ENCODE assay signal across 10 mouse cellular contexts in the genomic region with DNA sequence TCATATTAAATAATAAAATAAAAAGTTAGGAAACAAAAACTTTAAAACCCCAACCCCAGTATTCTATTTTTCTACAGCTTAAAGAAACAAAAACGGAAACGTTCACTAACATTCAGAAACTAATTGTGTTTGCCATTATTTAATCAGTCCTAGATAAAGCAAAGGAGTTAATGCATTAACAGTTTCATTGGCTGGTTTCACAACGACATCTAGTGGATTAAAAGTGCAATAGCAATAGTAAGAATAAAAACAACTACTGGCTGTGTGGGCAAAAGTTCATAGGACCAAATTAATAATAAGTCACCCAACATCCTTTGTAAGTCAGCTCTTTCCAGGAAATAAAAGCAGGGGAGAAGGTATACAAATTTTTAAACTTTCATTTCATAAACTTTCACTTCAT. TPM values are rescaled to one million over a fixed set of nuclear protein-coding genes. Genes with fewer than 3 reads are reported as not detected.
A peak's percentile ranks its signal among the peaks of the same experiment; 100 is the strongest.
DNase-seq lines count a peak whose midpoint lies in the region; ATAC-seq and TF ChIP-seq lines count a peak whose summit lies in the region.
"Had no signal": no experiment of that assay in that cellular context is flagged by ENCODE, and none has a peak within 500 bp of the region (broad histone marks: within the 10 kb centered on the region; RNA-seq: fewer than 3 reads in every experiment).

No protein-coding gene starts in this region.

- TF ChIP-seq POLR2A in kidney, adult 2 months (IDR thresholded peaks at IDR 0.05; ENCODE audit: low read depth, low read length), result no peak
- TF ChIP-seq POLR2A in cortical plate, adult 2 months (IDR thresholded peaks at IDR 0.05; ENCODE audit: extremely low read depth, insufficient read depth, low read length), result no peak

- DNase-seq in kidney, adult 2 months, result peak; percentile 33
- DNase-seq in 416B (ENCODE audit: low read depth), result peak; percentile 65
- DNase-seq in kidney, adult 18-20 months, result no peak
- DNase-seq in adrenal gland, adult 8-10 months, result no peak
- DNase-seq: adrenal gland, postnatal 36 days had no signal

- H3K9me3 ChIP-seq in kidney, embryonic 16.5 days (ENCODE audit: low read length), result no peaks in the 10 kb centered on the region
- peaks cover 32% of the 10 kb centered on the region for H3K9me3 ChIP-seq in E14TG2a.4 (ENCODE audit: low read length)
- no peaks in the 10 kb centered on the region for H3K9me3 ChIP-seq in neural tube, embryonic 15.5 days (replicated peaks)
- H3K9me3 ChIP-seq: heart, embryonic 15.5 days had no signal

- H3K9ac ChIP-seq in kidney, embryonic 16.5 days (replicated peaks; ENCODE audit: low read length), result no peak overlapping the region
- H3K9ac ChIP-seq in neural tube, embryonic 15.5 days (replicated peaks), result no peak overlapping the region
- H3K9ac ChIP-seq: heart, embryonic 15.5 days had no signal

- ATAC-seq in kidney, embryonic 16.5 days (ENCODE audit: low FRiP score, low TSS enrichment), result no peak
- no peak for ATAC-seq in neural tube, embryonic 15.5 days (ENCODE audit: low FRiP score)

- peak; percentile 41 for TF ChIP-seq CTCF in kidney, adult 2 months (conservative IDR thresholded peaks at IDR 0.05; ENCODE audit: insufficient read depth, insufficient read length, low read depth, low read length)
- peak; percentile 33 for TF ChIP-seq CTCF in E14TG2a.4 (conservative IDR thresholded peaks at IDR 0.05; ENCODE audit: low read length)
- peak; percentile 39; the same call in 1 of the 2 replicates for TF ChIP-seq CTCF in cortical plate, adult 2 months (IDR thresholded peaks at IDR 0.05; ENCODE audit: extremely low read depth, insufficient read depth, low read length)

- no peaks in the 10 kb centered on the region for H3K4me1 ChIP-seq in kidney, adult 2 months (ENCODE audit: control insufficient read depth, insufficient read depth, low read length)
- no peaks in the 10 kb centered on the region for H3K4me1 ChIP-seq in kidney, embryonic 16.5 days (ENCODE audit: insufficient read depth, low read length)
- 0 out of 2 replicates have a peak, but pooled peaks cover 2% of the 10 kb centered on the region for H3K4me1 ChIP-seq in E14TG2a.4 (replicated peaks; ENCODE audit: low read depth, low read length)
- H3K4me1 ChIP-seq in cortical plate, adult 2 months (ENCODE audit: control insufficient read depth, insufficient read depth, low read length), result no peaks in the 10 kb centered on the region
- H3K4me1 ChIP-seq in neural tube, embryonic 15.5 days, result no peaks in the 10 kb centered on the region
- H3K4me1 ChIP-seq: heart, embryonic 15.5 days had no signal

- no peaks in the 10 kb centered on the region for H3K36me3 ChIP-seq in kidney, adult 2 months (ENCODE audit: control insufficient read depth, insufficient read depth, low read length)
- no peaks in the 10 kb centered on the region for H3K36me3 ChIP-seq in kidney, embryonic 16.5 days (ENCODE audit: insufficient read depth, low read length)
- peaks cover 7% of the 10 kb centered on the region for H3K36me3 ChIP-seq in E14TG2a.4 (ENCODE audit: insufficient read depth, low read length)
- H3K36me3 ChIP-seq in neural tube, embryonic 15.5 days, result no peaks in the 10 kb centered on the region
- H3K36me3 ChIP-seq: heart, embryonic 15.5 days had no signal

- H3K27ac ChIP-seq in kidney, adult 2 months (ENCODE audit: insufficient read depth, low read depth, low read length), result no peak overlapping the region
- H3K27ac ChIP-seq in kidney, embryonic 16.5 days (ENCODE audit: low read length), result no peak overlapping the region
- H3K27ac ChIP-seq in cortical plate, adult 2 months (ENCODE audit: insufficient read depth, low read length), result no peak overlapping the region
- no peak overlapping the region for H3K27ac ChIP-seq in neural tube, embryonic 15.5 days (replicated peaks)
- H3K27ac ChIP-seq: heart, embryonic 15.5 days had no signal

- H3K27me3 ChIP-seq in kidney, adult 2 months (replicated peaks; ENCODE audit: control insufficient read depth, insufficient read depth, low read length), result no peaks in the 10 kb centered on the region
- H3K27me3 ChIP-seq in kidney, embryonic 16.5 days (ENCODE audit: insufficient read depth, low read length), result no peaks in the 10 kb centered on the region
- H3K27me3 ChIP-seq in E14TG2a.4 (ENCODE audit: insufficient read depth, low read length), result no peaks in the 10 kb centered on the region
- H3K27me3 ChIP-seq in neural tube, embryonic 15.5 days (replicated peaks), result no peaks in the 10 kb centered on the region
- H3K27me3 ChIP-seq: heart, embryonic 15.5 days had no signal

- no peak overlapping the region for H3K4me2 ChIP-seq in kidney, embryonic 16.5 days (replicated peaks; ENCODE audit: low read depth, low read length)
- no peak overlapping the region for H3K4me2 ChIP-seq in neural tube, embryonic 15.5 days
- H3K4me2 ChIP-seq: heart, embryonic 15.5 days had no signal

- WGBS in kidney, adult 2 months, result 37% methylated on average over 3 of the region's 3 CpGs
- 40% methylated on average over 3 of the region's 3 CpGs for WGBS in kidney, embryonic 16.5 days
- 46% methylated on average over 3 of the region's 3 CpGs for WGBS in neural tube, embryonic 15.5 days

- H3K4me3 ChIP-seq in kidney, adult 2 months (ENCODE audit: insufficient read depth, low read depth, low read length), result no peak overlapping the region
- no peak overlapping the region for H3K4me3 ChIP-seq in kidney, embryonic 16.5 days (ENCODE audit: low read length)
- H3K4me3 ChIP-seq in E14TG2a.4 (replicated peaks; ENCODE audit: low read length), result no peak overlapping the region
- no peak overlapping the region for H3K4me3 ChIP-seq in cortical plate, adult 2 months (ENCODE audit: insufficient read depth, low read length)
- H3K4me3 ChIP-seq in neural tube, embryonic 15.5 days (replicated peaks), result no peak overlapping the region
- H3K4me3 ChIP-seq: heart, embryonic 15.5 days had no signal

RNA-seq across cellular contexts. Expression of a gene that starts 18.8 kb away (rescaled TPM):
- polyA plus RNA-seq in kidney, adult 2 months (2012; rRNA removed), result 0.64 TPM in 2 replicates
- 5.2 and 8.3 TPM in 2 replicates for polyA plus RNA-seq in kidney, embryonic 16.5 days (2015; fragmentation: Nextera tagmentation; extraction: Ambion mirVana)
- 1.4 and 1.5 TPM in 2 replicates for polyA plus RNA-seq in cortical plate, adult 2 months (2012; rRNA removed)
- polyA plus RNA-seq in neural tube, embryonic 15.5 days (2015; fragmentation: Nextera tagmentation; extraction: Ambion mirVana), result 6.4 and 7.7 TPM in 2 replicates
- 1 to 10 TPM; 2.8 to 5.3 (median 3.9) TPM for total RNA-seq in adrenal gland, adult 8-10 months (2022)

RNA-seq across cellular contexts. Expression of a gene that starts 37.7 kb away (rescaled TPM):
- 0.03 and 0.09 TPM in 2 replicates for polyA plus RNA-seq in kidney, adult 2 months (2012; rRNA removed)
- polyA plus RNA-seq in kidney, embryonic 16.5 days (2015; fragmentation: Nextera tagmentation; extraction: Ambion mirVana), result 0.05 TPM in 1 of 2 replicates, not detected in the other
- 91.0 and 95.7 TPM in 2 replicates for polyA plus RNA-seq in cortical plate, adult 2 months (2012; rRNA removed)
- 25.6 and 25.8 TPM in 2 replicates for polyA plus RNA-seq in neural tube, embryonic 15.5 days (2015; fragmentation: Nextera tagmentation; extraction: Ambion mirVana)
- under 1 TPM in 3 of 4 experiments, not detected in 1; 0.14 to 0.31 (median 0.30) TPM for total RNA-seq in adrenal gland, adult 8-10 months (2022)

Comparison
In these comparisons a context has a peak if more than half of its experiments do, and no peak if none do; other contexts are left out.
1. DNase-seq: peak in kidney, adult 2 months (single experiment) and 416B (single experiment); none in kidney, adult 18-20 months (single experiment) and adrenal gland, adult 8-10 months (single experiment).
2. RNA of a gene that starts 37.7 kb away (polyA plus RNA-seq): 91.0 to 95.7 TPM in cortical plate, adult 2 months and 25.6 to 25.8 TPM in neural tube, embryonic 15.5 days; 0.03 to 0.09 TPM in kidney, adult 2 months and 0.05 TPM in kidney, embryonic 16.5 days; every median in the first group is over 10 times any median in the second.
3. Peak in every context shown above with its lines, with median percentiles within 50 percentile points of each other: CTCF ChIP-seq.